Mouse (Mus musculus): Measurements from ENCODE around the gene Cenpm.

GRCm38 (mm10) chr15:82255944-82256383, 11.4 kb upstream of the Cenpm start:
- TF ChIP-seq EP300 (IDR thresholded peaks at IDR 0.05; ENCODE audit: low read depth), result no peak
- TF ChIP-seq CTCF (IDR thresholded peaks at IDR 0.05; ENCODE audit: low read depth), result no peak

All from heart, postnatal 0 days (tissue).